Mouse (Mus musculus) cerebellum, adult 9-11 months (tissue): ENCODE measurements around the gene Plekho2.
A peak's percentile ranks its signal among the peaks of the same experiment; 100 is the strongest.

Experiments used
- DNase-seq: peaks from one replicate; pipeline ENCODE4 v3.0.0; 2022

Plekho2 gene

DNA sequence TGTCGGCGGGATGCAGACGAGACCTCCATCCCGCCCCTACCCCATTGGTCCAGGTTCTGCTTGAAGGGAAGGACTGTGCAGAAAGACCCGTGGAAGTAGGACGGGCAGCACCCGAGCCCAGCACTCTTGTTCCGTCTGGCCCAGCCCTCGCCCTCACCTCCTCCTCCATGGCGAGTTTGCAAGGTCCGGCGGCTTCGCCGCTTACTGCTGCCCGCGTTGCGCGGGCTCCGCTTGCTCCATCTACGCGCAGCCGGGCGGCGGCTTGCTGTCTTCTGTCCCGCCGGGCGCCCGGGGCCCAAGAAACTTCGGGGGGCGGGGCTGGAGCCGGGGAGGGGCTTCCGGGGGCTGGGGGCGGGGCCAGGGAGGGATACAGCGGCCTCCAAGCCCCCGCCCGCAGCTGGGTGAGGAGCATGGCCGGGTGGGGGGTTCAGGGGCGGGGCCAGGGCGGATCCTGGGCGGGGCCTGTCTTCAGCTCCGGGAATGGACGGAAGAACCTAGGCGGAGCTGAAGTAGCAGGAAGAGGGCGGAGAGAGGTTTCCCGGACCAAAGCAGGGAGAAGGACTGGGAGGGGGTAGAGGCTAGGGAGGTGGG lies at the start of gene Plekho2:
Plekho2 (minus strand) TSS at position 260 of the 591 bp plus-strand sequence.
- DNase-seq: peak; percentile 77

DNA sequence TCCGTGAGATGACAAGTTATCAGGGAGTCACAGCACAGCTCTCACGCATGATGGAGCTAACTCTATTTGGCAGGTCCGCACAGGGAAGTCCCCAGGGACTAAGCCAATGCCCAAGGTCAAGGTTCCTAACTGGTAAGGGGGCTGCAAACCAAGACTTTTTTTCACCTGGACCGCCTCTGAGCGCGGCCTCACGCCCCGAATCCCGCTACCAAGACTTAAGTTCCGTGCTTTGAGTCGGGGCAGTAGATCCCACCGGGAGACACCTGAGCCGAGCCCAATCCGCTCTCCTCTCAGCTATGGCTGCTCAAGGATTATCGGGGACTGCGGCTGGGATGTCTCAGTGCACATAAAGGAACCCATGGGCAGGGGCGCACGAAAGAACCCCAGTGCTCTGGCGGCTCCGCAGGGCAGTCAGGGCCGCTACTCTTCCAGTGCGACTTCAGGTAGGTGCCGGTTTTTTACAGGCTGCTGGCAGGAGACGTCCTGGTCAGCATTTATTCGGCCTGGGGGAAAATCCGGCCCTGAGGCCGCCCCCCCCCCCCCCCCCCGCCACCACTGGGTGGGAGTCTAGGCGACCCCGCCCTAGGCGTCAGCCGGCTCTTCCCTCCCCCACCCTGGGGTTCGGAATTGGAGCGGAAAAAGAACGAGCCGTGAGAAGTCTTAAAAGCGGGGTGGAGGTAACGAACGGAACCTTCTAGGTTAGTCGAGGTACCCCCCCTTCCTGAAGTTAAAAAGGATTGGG lies 49.4 kb upstream of the Plekho2 start, which contains the start of gene Rbpms2:
Rbpms2 (plus strand) TSS at position 624 of the 742 bp plus-strand sequence.
- no peak for DNase-seq

DNA sequence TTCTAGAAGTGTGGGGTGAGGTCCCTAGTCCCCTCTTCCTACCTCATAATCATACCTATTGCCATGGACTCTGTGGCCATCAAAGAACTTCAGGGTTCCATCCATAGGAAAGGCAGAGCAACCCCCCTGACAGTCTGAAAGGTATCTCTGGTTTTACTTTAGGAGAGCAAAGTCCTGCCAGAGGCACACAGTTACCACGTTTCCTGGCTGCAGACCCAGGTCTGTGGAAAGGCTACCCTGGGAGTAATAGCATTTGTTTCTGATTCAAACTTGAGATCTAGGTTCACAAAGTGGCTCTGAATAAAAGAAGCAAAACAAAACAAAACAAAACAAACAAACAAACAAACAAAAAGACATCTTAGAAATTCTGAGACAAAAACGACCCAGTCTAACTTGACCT lies 44.4 kb upstream of the Plekho2 start:
- DNase-seq: no peak

DNA sequence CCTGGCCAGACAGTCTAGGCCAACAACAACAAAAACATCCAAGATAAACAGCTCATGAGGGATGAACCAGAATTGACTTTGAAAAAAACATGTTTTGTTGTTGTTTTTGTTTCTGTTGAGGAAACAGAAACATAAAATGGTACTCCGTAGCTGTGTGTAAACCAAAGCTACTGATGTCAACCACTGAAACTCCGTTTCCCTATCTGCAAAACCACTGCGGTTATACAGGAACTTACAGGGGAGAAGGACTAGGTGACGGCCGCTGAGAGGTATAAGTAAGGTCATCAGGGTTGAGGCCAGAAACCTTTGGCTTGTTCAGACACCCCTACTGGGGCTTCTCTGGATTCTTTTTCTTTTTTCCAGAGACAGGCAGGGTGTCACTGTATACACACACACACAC lies 43.0 kb upstream of the Plekho2 start:
- DNase-seq: no peak

DNA sequence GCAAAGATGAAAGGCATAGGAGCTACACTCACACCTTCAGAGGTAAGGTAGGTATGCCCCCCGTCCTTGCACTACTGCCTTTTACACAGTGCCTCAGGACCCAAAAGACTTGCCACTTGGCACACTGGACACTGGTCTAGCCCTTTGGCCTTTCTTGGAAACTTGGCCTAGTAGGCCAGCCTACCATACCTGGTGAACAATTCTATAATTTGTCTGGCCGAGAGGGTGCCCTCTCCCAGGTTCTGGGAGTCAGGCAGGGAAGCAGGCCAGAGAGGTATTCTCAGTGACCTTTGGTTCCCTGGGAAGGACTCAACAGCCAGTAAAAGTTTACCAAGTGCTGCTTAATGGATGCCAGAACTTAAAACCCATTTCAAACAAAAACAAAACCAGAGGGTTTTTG lies 41.8 kb upstream of the Plekho2 start:
- no peak for DNase-seq

DNA sequence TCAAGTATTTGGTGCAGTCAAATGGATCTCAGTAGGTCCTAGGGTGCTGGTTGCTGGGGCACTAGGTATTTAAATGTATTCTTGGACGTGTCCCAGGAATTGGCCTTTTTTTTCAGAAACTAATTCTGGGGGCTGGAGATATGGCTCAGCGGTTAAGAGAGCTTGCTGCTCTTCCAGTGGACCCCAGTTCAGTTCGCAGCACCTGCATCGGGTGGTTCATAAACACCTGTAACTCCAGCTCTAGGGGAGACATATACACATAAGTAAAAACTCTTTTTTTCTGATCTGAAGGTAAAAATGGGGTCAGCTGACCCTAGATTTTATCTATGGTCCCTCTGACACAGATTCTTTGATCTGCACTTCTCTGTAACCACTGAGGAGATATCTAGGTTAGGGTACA lies 41.4 kb upstream of the Plekho2 start:
- DNase-seq: no peak

DNA sequence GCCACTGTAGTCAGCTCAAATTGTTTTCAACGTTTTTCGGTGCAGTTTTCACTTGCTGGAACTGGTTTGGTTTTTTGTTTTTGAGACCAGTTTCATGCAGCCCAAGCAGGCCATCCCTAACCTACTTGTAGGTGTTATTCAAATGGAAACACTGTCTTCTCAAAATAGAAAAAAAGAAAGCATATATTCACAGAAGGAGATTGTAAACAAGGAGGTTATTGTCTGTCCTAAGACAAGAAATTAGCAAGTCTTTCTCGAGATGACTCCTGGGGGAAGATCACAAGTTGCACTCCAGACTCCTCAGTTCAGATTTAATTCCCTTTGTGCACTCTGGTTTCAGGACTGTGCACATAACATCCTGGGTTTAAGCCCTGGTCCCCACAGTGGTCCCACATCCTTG lies 39.5 kb upstream of the Plekho2 start:
- DNase-seq: no peak

DNA sequence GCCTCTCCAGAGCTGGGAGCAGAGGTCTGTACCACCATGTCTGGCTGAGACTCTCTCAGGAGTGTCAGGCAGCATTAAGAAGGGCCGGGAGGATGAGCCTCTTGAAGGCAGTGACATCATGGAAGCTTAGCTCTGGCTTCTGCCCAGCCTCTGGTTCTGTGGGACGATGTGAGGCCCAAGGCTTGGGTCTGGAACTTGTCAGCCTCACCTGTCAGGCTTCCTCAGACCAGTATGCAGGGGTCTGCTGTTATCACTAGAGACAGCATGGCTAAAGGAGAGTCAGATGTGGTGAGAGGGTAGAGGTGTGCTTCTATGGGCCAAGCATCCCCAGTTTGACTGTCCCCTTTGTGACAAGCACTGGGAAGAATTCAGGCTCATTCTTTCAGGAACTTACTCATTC lies 33.3 kb upstream of the Plekho2 start:
- DNase-seq: no peak

DNA sequence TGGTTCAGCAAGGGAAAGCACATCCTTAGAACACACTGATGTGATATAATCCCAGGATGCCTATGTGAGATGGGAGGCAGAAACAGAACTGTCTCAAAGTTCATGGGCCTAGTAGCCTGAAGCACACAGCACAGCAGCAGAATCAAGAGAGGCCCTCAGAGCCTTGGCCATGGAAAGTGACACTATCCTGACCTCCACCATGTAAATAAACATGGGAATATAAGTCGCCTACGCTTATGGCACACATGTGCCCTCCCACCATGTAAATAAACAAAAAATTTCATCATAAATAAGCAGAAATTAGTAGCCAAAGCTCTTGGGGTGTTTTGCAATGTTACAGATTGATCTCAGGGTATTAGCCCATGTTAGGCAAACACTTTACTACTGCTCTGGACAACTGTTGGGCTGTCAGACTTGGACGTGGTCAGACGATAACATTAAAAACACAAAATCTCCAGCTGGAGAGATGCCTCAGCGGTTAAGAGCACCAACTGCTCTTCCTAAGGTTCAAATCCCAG lies 32.2 kb upstream of the Plekho2 start:
- DNase-seq: no peak

DNA sequence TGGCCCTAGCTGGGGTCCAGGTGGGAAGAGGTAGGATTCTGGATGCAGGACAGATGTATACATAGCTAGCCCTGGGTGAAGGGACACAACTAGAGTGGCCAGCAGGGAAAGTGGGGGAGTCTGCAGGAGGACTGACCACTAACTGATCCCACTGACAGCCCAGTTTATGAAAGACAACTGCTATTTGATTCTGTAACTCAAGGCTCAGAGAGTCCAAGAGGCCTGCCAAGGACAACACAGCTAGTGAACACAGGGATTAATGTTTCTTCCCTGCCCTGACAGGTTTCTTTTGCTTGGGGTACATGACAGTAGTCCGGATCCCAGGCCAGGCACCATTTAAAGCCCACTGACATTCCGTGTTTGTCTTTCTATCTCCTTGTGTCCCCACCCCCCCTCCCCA lies 27.3 kb upstream of the Plekho2 start:
- no peak for DNase-seq

DNA sequence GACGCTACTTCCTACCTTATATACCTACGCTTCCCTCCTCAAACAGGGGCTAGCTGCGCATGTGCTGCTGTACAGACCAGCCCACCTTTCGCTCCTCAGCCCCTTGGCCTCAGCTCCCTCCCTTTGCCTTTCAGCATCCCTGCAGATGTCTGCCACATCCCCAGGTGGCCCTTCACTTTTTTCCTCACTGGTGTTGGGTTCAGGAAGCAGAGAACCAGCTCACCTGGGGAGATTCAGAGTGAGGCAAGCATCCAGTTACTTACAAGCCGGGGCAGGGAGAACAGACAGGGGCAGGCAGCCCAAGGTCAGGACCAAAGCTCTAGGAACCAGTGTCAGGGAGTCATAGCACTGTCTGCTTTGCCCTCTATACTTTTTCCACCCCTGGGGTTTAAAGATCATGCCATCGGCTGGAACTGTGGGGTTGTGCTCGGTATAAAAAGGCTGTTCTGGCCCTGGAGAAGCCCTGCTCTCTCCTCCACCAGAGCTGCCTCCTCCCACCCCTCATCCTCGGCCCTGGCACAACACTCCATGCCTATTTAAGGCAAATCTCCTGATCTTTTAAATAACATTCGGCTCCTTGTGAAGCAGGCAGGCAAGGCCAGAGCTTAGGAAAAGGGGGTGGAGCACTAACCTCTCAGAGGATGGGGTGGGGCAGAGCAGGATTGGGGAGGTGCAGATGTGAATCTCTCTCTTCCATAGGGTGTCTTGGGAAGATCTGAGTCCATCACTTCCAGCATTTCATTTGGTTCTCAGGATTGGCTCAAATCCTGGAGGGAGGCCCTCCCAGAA lies 26.7 kb upstream of the Plekho2 start:
- DNase-seq: no peak

DNA sequence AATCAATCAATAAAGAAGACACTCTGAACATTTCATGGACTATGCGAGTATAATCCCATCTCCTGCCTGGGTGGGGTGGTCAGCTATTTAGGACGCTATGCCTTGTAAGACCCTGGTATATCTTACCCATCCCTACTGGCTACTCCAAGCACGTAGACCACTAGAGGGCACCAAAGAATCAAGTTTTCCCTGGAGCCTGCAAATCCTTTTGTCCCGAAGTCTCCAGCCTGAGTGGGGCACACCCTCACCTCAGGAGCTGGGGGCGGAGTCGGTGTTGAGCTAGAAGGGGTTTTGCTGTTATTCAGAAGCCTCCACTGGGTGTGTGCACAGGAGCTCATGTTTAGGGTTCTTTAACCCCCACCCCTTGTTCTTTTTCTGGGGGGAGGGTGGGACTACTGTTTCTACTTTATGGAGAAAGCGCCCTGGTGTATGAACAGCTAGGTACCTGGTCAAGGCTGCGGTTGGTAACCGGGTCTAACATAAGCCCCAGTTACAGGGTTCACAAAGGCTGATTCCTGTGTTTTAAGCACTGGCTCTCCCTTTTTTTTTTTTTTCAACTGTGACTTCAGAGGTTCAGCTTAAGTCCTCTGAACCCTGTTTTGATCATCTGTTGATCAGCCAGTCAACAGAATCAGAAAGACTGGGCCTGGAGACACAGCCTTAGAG lies 25.8 kb upstream of the Plekho2 start:
- DNase-seq: peak; percentile 37

DNA sequence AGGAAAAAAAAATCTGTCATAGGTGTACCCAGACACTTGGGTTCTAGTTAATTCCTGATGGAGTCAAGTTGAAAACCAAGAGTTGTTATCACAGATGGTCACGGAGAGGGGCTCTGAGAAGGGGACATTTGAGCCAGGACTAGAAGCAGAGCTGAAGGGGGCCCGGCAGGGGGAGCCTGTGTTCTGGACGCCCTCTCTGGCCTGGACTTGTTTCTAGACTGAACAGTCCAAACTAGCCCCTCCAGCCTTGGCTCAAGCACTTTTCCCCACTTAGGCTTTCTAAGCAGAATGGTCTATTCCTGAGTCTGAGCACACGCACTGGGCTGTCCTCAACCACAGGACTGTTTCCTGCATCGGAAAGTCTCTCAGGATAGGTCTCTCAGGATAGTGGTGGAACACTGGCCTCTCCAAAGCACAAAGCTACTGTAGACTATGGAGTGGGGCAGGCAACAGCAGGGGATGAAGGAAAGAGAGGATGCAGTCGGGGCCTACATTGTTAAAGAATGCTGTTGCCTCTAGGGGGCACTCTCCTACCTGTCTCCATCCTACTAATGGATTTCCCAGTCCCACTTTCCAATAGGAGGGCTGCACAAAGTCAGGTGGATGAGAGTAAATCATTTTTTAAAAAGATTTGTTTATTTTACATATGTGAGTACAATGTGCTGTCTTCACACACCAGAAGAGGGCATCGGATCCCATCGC lies 23.7 kb upstream of the Plekho2 start:
- DNase-seq: no peak

DNA sequence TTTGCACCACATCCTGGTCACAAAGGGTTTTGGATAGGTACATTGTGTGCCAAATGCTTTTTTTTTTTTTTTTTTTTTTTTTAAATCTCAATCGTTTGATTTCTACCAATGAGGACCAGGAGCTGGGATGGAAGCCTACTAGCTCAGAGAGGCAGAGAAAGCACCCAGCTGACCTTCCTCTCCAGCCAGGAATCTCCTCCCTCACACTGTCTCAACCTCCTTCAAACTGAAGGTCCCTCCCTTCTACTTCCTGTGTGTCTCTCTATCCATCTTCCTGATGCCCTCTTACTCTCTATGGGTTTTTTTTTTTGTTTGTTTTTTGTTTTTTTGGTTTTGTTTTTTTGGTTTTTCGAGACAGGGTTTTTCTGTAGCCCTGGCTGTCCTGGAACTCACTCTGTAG lies 21.1 kb upstream of the Plekho2 start:
- DNase-seq: no peak

DNA sequence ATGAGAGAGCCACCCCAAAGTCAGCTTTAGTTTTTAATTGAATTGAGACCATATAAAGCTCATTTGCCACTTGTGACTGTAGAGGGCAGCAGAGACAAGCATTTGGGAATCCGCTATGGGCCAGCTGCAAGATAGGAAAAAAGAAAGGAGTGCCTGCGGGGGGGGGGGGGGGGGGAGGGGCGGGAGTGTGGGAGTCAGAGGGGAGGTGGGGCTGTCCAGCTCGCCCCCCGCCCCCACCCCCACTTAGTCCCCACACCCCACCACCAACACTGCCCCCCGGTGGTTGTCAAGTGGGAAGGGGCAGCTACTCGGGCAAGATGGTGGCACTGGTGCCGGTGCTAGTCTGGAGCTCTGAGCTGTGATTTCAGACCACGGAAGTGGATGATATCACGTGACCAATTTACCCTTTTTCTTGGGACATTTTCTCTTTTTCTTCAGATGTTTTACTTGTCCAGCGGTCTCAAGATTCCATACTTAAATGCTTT lies 19.0 kb upstream of the Plekho2 start:
- DNase-seq: peak; percentile 17

DNA sequence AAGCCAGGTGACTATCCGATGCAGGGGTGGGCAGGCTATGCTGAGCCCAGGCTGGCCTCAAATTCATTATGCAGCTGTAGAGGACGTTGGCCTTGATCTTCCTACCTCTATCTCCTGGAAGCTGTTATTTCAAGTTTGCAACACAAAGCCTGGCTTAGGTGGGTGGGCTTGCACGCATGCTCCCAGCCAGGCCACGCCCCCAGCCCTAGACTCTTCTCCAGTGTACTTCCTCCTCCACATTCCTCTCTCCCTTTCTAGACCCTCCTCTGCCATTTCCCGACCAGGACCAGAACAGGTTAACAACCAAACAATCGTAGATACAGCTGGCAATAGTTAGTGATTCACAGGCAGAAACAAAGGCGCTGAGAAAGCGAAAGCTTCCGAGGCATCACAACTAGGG lies 13.8 kb upstream of the Plekho2 start:
- no peak for DNase-seq

DNA sequence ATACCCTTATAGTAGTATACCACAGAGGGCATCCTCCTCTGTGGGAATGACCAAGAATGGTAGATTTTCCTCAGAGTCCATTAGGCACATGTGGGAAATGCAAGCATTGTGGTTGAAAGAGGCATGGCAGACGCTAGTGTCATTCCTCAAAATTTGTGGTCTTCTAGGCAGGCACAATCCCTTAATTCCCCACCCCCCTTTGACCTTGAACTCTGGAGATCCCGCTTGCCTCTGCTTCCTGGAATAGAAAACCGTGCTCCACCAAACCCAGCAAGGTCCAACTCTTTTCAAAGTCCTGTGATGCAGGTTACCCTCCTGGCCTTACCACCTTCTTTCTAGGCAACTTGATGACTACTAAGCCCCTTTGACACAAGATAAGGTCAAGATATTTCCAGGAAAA lies 12.9 kb upstream of the Plekho2 start:
- DNase-seq: no peak

DNA sequence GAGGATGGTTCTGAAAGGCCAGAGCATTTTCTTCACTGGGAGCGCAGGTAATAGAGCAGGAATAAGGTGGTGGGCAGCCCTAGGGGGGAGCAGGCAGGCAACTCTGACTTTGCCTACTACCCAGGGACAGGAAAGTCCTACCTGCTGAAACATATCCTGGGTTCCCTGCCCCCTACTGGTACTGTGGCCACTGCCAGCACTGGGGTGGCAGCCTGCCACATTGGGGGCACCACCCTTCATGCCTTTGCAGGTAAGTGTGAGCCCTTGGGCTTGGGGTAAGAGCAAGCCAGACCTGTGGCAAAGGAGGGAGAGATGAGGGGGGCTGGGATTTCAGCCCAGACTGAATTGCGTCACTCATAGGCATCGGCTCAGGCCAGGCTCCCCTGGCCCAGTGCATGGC lies 9.3 kb upstream of the Plekho2 start:
- DNase-seq: no peak

DNA sequence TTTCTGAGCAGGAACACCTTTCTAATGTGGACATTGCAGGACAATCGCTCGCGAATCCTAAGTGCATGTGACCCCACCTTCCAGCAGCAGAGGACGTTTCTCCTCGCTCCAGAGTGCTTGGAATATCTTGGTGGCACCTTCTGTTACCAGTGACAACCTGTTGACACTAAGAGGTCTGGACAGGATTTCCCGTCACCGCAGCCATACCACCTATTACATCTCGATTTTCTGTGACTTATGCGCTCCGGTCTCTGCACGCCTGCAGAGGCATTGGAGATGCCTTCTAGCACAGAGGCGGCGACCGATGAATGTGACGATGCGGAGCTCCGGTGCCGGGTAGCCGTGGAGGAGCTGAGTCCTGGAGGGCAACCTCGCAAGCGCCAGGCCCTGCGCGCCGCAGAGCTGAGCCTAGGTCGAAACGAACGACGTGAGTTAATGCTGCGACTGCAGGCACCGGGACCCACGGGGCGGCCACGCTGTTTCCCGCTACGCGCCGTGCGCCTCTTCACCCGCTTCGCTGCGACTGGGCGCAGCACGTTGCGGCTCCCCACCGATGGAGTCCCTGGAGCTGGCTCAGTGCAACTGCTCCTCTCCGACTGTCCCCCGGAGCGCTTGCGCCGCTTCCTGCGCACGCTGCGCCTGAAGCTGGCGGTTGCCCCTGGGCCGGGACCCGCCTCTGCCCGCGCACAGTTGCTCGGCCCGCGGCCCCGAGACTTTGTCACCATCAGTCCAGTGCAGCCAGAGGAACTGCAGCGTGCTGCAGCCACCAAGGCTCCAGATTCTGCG lies 7.9 kb upstream of the Plekho2 start:
- DNase-seq: no peak

DNA sequence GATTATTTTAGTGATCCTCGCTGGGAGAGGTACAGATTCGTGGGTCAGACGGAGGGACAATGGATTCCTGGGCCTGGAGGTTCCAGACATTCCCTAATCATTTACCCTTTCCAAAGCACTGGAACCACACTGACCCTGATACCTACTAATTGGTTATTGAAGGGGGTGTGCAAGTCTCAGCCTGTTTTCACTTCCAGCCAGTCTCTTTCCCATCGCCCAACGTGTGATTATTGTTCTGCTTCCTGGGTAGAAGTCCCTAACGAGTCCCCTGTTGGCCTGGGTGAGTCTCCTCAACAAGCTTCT lies 7.4 kb upstream of the Plekho2 start:
- DNase-seq: no peak

DNA sequence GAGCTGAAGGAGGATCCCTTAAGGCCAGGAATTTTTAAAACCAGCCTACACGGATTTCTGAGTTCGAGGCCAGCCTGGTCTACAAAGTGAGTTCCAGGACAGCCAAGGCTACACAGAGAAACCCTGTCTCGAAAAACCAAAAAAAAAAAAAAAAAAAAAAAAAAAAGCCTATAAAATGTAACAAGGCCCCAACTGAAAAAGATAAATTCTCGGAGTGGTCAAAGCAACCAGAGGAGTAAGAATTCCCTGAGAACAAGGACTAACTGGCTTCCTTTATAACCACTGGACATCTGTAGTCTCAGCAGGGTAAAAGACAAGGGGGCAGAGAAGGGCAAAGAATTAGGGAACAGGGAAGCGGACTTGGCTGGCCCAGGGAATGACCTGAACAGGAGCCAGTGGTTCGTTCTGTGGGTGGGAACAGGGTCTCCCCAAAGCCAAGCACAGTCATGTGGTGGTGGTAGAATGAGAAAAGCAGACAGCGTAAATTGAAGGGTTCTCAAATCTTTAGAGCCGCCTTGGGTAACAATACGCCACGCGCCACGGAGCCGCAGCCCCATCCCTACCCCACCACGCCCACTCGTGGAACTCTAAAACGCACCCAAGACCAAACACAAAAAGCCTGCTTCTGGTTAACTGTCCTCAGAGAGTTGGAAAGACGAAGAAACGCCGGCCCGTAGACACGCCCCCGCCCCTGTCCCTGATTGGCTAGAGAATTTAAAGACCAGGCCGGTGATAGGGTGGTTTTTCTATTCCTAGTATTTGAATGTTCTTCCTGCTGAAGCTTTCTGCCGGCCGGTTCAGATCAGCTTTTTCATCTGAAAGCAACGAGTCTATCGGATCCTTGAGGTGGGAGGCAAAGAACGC lies 6.8 kb upstream of the Plekho2 start, which contains the start of gene Pif1:
Pif1 (plus strand) TSS at position 755 of the 864 bp plus-strand sequence.
- no peak for DNase-seq
